Mouse (Mus musculus) adrenal gland, postnatal 36 days (tissue): ENCODE results near the gene Snx30. TPM values are rescaled to one million over a fixed set of nuclear protein-coding genes. Genes with fewer than 3 reads are reported as not detected.
A peak's percentile ranks its signal among the peaks of the same experiment; 100 is the strongest.

ENCODE experiments used
- DNase-seq, 2 experiments: peaks; one replicate each; pipeline ENCODE4 v3.0.0; 2021; ENCODE audit warnings: mixed read lengths in 1 of 2
- total RNA-seq, 2 experiments: library from RNA; stranded (reverse); gene quantifications; 2 replicates each; pipeline ENCODE4 v1.2.3; 2021

Snx30 gene
- total RNA-seq, 2 experiments from 2014 or later: 5.7 to 6.0 TPM

- DNase-seq: no peak
Observed at GRCm38 (mm10) chr4:59824860-59825259, 19.2 kb downstream of the Snx30 start.

DNA sequence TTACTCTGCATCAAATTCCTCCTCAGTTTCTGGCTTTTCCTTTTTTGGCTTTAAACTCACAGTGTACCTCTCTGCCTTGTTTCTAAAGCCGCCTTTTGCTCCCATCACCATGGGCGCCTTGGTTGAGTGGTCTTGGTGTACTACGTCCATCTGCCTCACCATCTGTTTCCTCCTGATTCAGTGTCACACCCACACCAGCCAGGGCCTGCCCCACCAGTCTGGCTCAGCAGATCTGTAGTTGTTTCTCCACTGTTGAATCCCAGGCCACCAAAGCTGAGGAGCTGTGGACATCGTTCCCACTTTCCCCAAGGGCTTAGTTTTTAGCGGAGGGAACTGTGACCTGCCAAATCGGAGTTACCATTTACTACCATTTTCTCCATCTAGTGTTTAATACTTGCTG is 20.0 kb downstream of the Snx30 start:
- DNase-seq: no peak

- no peak for DNase-seq
Observed at GRCm38 (mm10) chr4:59826381-59826780, 20.7 kb downstream of the Snx30 start.

DNA sequence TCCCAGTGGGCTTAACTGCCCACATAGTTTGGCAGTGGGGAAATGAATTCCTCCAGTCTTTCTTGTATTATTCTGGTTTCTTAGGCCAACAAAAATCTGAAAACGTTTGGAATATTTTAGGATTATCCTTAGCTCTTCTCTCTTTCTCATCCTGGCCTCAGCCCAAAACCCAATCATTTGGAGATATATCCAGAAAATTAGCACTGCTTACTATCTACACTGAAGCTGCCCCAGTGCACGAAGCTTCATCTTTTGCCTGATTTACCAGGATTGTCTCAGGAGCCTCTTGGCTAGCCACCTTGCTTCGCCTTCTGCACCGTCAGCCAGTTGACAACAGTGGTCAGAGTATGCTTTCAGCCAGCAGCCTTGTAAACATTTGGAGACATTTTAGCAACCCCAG is 23.4 kb downstream of the Snx30 start:
- no peak for DNase-seq

- no peak for DNase-seq
Observed at GRCm38 (mm10) chr4:59831038-59831437, 25.4 kb downstream of the Snx30 start.

- no peak for DNase-seq
Observed at GRCm38 (mm10) chr4:59832810-59833209, 27.2 kb downstream of the Snx30 start.

- DNase-seq: peak; percentile 3 to 18
Observed at GRCm38 (mm10) chr4:59837659-59838058, 32.0 kb downstream of the Snx30 start.

DNA sequence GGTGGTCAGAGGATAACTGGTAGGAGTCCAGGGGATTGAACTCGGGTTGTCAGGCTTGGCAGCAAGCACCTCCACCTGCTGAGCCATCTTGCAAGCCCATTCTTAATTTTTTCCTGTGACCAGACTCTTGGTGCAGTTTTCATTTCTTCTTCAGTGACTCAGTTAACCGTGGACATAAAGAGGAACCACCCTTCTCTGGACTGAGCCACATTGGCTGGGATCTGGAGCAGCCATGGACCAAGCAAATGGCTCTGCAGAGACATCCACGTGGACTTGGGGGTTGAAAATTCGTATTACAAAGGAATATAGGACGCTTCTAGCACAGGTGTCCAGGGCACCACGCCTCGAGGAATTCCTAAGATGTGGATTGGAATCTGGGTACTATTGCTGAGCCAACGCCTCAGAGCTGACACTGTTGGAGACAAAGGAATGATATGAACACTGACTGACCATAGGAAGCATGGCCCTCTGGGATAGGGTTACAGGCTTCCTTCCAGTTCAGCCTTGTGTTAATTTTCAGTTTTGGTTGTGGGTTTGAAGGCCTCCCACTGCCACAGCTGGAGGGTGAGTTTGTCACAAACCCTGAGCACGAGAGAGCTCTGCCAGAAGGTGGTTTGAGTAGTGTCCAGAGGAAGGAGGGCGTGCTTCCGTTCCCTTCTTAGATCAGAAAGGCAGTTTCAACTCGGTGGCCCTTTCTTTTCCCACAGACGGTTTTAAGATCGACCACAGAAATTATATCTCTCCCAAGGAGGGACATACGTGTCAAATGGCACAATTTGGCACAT is 39.0 kb downstream of the Snx30 start:
- no peak for DNase-seq

DNA sequence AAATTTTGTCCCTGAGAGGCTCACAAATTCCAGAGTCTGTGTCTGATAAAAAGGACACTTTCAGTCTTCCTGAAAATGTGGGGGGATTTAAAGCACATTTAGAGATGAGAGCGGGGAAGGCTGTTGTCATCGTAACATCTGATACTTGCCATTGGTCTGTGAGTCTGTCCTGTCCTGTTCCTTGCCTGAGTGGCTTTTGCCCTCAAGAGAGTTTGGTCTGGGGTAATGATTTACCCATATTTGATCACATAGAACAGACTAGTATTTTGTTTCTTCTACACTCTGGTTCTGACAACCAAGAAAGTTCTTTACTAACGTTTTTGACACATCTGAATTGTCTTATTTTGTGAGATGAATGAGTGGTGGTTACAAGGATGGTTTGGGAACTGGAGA is 39.6 kb downstream of the Snx30 start:
- DNase-seq: no peak

- DNase-seq: no peak
Observed at GRCm38 (mm10) chr4:59847447-59847846, 41.8 kb downstream of the Snx30 start.

- DNase-seq: peak; percentile 79 to 88
Observed at GRCm38 (mm10) chr4:59850181-59850580, 44.5 kb downstream of the Snx30 start.

- no peak for DNase-seq
Observed at GRCm38 (mm10) chr4:59850886-59851623, 45.4 kb downstream of the Snx30 start.

GRCm38 (mm10) chr4:59853155-59853554 is 47.5 kb downstream of the Snx30 start:
- DNase-seq: no peak

GRCm38 (mm10) chr4:59859693-59860425 is 54.2 kb downstream of the Snx30 start:
- no peak for DNase-seq

GRCm38 (mm10) chr4:59860431-59860830 is 54.8 kb downstream of the Snx30 start:
- DNase-seq: no peak

DNA sequence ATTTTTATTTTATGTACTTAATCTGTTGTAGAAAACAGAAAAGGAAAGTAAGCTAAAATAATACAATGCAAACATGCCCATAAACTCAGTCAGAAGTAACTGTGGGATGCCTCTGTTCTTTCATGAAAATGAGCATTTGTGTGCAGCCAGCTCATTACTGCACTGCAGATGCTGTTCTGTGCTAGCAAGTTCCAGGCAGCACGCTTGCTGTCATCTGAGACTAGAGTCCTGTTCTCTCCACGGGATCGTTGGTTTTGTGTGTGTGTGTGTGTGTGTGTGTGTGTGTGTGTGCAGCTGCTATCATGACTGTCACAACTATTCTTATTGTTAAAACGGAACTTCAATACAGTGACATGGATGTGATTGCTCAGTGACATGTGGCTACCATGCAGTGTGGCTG is 56.2 kb downstream of the Snx30 start:
- DNase-seq: no peak

GRCm38 (mm10) chr4:59862335-59862734 is 56.7 kb downstream of the Snx30 start:
- DNase-seq: no peak

DNA sequence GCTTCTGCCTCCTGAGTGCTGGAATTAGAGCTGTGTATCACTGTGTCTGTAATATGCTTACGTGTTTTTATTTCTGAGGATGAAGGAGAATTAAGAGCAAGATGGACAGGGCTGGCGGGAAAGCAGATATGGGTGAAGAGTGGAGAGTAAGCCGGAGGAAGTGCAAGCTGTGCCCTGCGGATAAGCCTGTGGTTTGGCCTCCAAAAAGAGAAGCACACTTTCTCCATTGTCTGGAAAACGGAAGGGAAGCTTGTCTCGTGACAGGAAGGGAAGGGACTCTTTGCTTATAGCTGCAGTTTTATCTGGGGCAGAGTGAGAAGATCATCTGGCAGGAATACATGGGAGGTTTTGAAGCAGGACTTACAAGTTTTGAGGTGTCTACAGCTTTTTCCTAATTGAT is 58.2 kb downstream of the Snx30 start:
- peak in 1 of 2 experiments; percentile 12 for DNase-seq

GRCm38 (mm10) chr4:59868086-59868485 is 62.4 kb downstream of the Snx30 start:
- DNase-seq: no peak

- DNase-seq: peak; percentile 55 to 64
Observed at GRCm38 (mm10) chr4:59869488-59870057, 63.9 kb downstream of the Snx30 start.

DNA sequence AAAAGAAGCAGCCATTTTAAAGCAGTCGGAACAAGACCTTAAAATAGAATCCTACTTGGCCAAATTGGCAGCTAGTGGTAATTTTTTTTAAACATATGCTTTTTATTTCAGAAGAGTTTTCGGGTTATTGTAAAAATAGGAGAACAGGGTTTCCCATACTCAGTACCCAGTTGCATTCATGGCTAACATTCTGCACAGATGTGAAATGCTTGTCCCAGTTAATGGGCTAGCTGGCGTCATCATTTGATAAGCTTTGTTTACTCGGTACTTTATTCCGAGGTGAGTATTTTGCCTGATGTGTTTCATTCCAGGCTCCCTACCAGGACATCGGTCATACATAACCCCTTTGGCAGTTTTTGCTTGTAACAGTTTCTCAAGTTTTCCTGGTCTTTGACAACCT is 64.8 kb downstream of the Snx30 start:
- no peak for DNase-seq

GRCm38 (mm10) chr4:59870859-59871591 is 65.4 kb downstream of the Snx30 start:
- peak; percentile 67 to 75 for DNase-seq
